Mouse (Mus musculus) left cerebral cortex, postnatal 14 days (tissue): ENCODE measurements at regions not wholly inside any gene's neighbourhood (a gene's known extent, or its start where the extent isn't known, plus 50 kb on each side); places are given as distances from the start of the nearest gene placed in this dataset.

Source experiments
- DNase-seq, 2 experiments: peaks; one replicate each; pipeline ENCODE4 v3.0.0; 2021 to 2022; ENCODE audit warnings: low spot score in 2 of 2, mixed read lengths in 1 of 2
- intact Hi-C: fragments of 180-260 bp; cut with DNase I; formaldehyde crosslinking; loops from one replicate; pipeline ENCODE4 v1.15.1; 2025

DNA sequence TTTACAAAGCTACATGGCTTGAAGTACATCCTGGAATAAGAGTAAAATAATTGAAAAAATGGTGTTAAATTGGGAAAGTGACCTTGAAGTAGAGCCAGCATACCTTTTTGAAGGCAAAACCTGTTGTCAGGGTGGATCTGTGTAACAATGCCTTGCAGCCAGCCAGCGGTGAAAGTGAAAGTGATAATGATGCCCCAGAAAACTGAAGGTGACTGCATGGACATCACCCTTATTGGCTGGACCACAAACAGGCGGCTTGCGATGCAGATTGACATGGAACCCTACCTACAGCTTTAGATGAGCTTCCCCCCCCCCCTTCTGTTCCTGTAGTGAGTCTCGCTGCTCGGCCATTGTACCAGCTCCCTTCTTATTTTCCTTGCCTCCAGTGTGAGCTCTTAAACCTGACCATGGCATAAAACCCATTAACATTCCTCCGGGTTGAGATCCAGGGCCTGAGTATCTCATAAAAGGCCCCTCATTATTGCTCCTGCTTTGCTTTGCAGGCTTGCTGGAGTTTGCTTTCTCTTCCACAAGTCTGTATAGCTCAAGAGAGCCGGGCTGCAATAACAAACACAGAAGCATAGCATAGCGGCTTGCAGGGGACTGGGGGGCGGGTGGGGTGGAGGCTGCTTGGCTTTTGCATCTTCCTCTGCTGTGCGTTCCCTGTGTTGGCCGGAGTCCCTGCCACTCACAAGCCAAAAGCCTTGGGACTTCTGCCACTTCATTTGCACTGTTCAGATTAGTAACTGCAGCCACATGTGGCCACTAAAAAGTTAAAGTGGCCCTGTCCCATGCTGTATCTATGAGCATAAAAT lies 292.1 kb downstream of the Plpp3 start:
- intact Hi-C loops = no loop called here
- DNase-seq = no peak

DNA sequence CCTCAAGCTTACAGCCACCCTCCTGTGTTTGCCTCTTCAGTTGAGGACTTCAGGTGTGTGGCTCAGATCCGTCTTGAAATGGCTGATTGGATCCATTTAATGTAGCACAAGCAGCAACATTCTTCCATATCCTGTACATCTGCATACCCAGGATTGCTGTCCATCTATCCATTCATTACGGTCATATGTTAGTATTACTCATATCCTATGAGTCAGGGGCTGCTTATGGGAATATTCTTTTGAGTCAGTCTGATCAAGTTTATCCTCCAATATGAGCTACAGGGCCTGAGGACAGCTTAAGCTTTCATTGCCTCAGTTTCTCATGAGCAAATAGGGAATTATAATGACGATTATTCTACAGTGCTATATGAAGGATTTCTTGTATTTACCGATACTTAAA lies 293.7 kb downstream of the Plpp3 start:
- DNase-seq = no peak
- intact Hi-C loops = no loop called here

DNA sequence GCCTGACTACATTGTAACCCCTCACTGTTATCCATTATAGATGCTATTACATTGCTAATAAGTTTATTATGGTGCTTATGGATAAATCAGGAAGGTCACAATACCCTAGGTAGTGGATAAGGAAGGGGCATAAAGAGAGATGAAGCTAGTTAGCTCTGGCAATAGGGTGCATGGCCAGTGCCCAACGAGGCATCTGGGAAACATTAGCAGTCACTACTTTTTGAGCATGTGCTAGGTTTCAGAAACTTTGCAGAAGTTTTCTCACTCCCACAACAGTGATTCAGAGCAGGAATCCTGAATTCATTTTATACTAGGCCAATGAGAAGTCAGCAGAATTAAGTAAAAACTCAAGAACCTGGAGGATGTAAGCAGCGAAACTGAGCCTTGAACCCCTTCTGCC lies 294.7 kb downstream of the Plpp3 start:
- no peak for DNase-seq
- intact Hi-C loops = no loop called here

DNA sequence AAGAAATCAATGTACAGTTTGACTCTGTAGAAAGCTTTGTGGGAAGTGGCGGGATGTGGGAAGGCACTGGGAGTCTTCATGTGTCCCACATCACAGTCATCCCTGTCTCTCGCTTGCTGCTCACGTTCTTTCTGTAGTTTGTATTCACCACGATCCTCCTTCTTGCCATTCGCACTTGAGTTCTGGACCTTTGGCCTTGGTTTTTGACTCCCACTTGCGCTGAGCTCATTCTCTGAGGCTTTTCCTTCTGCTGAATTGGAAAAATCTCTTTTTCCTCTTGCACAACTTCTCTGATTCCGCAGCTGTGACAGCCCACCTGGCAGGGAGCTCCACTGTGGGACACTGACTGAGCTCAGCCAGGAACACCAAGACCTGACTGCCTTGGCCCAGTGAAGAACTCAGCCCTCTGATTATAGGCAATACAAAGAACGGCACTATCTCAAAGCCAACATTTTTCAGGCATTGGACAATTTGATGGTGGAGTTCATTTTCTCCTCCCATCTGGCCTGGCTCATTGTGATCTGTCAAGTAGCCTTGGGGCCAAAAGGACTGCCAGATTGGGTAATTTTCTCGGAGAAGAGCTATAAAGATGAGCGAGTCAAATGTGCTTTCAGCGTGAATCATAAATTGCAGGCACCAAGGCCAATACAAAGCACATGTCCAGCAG lies 299.9 kb downstream of the Plpp3 start:
- intact Hi-C loops = no loop called here
- no peak for DNase-seq

DNA sequence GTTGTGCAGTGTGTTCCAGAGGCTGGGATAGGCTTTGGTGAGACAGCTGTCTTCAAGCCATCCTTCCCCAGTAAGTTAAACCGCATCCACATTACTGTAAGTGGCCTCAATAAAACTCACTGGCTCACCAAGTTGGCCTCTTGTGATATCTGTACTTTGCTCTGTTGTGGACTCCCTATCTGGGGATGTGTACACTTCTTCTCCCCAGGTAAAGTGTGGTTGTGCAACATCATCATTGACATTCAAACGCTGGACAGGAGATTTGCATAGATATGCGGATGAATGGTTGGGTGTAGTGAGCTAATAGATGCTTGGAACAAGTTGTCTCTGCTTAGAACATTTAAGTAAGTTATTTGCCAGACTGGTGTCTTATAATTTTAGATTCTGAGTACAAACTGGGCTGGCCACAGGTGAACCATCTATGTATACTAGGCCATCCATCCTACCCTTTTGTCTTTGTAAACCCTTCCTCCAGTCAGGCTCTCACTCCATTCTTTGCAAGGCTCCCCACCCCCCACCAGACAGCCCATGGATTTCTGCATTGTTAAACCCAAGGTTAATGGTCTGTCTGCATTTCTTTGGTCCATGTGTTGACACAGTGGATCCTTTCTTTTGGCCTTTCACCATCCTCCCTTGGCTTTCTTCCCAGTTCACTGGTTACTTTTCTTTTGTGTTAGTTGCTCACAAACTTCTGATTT lies 303.0 kb downstream of the Plpp3 start:
- intact Hi-C loops = no loop called here
- DNase-seq = no peak

DNA sequence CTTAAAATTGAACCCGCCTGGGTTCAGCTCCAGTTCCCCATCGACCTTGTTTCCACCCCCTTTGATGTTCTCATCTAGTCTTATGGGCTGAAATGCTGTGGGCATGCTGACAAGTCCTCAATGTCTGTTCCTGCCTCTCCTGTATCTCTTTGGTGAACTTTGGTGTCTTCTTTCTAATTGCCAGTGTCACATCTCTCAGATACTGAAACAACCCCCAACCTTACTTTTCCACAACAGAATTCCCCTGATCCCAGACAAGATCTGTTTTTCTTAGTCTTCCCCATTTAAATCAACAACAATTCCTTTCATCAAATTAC lies 303.5 kb downstream of the Plpp3 start:
- DNase-seq = no peak
- intact Hi-C loops = no loop called here

DNA sequence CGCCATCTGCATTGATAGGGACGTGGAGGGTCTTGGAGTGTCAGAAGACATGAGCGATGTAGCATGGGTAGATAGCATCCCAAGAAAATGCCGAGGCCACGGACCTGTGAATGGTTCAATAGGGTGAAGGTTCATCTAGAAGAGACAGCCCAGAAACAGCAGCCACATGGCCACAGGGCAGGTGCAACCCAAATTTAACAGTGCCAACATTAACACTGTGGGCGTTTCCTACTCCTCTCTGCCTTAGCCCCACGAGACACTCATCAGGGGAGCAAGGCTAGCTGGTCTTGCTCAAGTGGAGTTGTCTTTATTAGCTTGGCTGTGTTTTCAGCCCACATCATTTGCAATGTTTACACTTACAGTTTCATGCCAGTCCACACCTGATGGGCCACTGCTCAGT lies 310.7 kb downstream of the Plpp3 start:
- DNase-seq = no peak
- intact Hi-C loops = no loop called here

DNA sequence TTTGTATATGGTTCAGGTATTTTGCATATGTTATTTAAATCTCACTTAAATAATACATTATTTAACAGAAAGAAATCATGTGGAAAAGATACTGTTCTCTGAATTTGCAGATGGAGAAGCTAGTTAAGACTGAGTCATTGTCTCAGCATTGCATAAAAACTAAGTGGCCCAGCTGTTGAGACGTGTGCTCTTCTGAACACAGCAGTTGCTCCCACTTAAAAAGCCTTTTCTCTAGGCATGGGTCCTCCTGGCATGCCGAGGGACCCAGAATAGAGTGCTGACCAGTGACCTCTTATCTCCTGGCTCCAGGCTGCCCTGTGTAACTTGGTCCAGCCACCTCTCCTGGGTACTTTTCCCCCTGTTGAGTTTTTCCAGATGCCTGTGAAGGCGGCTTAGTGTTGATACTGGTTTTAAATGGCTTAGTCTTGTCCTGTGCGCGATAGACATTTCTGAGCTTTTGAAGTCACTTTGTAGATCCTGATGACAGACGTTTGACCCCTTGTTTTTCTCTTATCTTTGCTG lies 312.2 kb downstream of the Plpp3 start:
- intact Hi-C loops = no loop called here
- DNase-seq = no peak

DNA sequence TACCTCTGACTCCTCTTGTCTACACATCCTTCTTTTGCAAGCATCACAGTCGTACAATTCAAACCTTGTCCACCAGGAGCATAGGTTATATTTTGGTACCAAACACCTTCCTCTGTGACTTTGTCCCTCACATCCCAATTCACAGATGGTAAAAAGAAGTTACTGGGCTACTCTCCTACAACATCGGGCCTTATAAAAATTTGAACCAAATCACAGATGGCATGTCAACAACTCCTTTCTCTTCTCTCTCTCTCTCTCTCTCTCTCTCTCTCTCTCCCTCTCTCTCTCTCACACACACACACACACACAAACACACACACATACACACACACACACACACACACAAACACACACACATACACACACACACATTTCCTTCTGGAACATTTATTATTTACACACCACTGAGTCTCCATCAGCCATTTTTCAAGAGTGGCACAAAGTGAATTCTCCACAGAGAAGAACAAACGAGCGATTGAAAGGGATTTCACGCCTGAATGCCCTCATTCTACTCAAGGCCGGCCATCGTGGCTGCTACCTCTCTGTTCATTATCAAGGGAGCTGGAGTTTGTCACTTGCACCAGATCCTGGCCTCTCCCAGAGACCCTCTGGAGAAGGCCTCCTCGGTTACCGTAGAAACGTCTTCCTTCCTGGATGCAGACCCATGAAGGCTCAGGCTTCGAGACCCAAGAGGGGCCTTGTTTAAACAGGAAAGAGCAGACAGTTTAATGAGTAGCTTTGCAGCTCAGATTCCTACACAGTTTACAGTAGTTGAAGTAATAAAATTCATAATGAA lies 314.7 kb upstream of the Gm12728 start:
- intact Hi-C loops = no loop called here
- peak; percentile 52 to 58 for DNase-seq

DNA sequence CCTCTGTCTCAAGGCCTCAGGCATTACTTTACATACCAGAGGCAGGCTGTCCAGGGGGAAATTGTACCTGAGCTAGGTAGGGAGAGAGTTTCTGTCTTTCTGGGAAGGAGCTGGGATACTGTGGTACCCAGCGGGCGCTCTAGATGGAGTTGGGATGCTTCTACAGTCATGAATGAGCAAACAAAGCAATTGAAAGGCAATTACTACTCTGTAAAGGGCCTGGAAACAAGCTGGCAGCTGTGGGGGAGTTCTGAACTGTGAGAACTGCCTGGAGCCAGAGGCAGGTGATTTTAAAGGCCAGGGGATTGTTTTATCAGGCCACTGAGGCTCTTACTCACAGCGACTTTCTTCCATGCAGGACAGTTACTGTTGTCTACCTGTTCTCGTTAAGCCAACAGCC lies 313.3 kb upstream of the Gm12728 start:
- intact Hi-C loops = no loop called here
- DNase-seq = no peak

DNA sequence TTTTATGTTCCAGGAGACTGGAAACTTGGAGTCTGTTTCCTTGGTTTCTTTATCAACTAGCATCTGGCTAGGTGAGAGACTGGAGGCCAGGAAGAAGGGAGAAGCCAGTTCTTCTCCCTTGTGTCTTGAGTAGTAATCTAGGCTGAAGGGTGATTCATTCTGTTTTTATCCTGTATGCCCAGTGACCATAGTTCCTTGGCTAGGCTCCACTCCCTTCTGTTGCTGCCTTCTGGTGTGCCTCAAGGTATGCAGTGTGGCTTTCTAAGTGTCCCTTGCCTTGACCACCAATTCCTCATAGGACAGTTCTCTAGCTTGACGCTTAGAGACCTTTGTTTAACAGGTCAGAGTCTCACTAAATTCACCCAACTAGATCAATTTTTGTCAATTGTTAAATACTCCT lies 303.3 kb upstream of the Gm12728 start:
- intact Hi-C loops = no loop called here
- DNase-seq = no peak

DNA sequence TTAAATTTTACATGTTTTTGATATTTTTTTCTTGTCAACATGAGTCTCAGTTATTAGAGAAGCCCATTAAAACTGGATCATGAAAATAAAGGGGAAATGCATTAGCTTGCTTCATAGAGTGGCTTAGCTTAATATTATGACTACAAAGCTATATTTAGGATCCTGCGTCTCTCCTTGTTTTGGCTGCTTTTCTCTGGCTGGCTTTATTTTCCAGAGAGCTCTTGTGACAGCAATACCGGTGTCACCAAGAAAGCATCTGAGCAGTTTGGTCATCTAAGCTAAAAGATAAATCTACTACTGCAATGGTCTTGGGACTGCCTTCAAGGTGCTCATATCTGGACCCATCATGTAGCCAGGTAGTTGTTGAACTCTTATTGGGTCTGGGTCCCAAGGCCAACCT lies 293.5 kb upstream of the Gm12728 start:
- intact Hi-C loops = no loop called here
- no peak for DNase-seq

DNA sequence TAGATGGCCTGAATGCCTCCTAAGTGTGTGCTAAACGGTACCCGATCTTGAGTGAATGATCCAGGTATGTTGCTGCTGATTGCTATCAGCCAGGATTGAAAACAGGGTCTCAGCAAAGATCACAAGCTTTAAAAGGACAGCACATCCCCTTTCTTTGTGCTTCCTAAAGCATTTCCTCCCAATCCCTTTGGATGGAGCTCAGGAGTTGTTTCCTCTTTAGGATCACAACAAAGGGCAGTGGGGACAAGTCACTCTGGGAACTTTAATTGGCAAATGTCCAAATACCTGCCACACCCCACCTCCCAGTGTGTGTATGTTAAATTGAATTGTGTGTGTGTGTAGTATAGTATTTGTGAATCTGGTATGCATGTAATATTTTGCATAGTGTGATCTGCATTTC lies 283.5 kb upstream of the Gm12728 start:
- intact Hi-C loops = no loop called here
- DNase-seq = no peak

DNA sequence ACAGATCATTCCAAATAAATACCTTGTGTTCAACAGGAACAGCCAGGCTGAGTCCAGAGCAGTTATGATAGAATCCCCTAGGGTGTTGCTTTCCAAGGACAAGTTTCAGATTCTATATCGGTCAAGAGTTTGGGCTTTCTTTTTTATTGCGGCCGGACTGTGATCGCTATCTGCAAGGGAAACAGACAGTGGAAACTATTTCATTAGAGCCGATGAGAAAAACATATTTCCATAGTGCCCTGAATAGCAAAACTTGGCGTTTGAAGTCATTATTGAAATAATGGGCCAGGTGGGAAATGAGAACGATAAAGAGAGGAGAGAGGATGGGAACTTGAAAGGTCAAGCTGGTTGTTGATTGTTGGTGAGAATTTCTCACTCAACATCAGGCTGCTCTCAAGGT lies 282.4 kb upstream of the Gm12728 start:
- no peak for DNase-seq
- intact Hi-C loops = no loop called here

DNA sequence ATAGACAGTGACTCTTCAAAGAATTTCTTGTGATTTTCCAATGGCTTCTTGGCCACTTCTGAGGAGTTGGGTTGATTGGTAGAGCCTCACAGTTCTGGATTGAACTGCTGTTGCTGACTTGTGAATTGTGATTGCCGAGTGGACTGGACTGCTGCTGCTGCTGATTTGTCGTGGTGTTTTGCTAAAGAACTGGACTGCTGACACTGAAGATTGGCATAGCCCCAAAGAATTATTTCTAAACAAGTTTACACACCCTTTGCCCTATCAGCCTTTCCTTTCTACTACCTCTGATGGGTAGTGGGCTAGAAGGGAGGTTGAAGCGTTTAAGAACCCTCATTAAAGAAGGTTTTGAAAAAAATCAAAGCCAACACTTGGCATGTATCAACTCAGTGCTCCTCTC lies 280.6 kb upstream of the Gm12728 start:
- no peak for DNase-seq
- intact Hi-C loops = no loop called here

DNA sequence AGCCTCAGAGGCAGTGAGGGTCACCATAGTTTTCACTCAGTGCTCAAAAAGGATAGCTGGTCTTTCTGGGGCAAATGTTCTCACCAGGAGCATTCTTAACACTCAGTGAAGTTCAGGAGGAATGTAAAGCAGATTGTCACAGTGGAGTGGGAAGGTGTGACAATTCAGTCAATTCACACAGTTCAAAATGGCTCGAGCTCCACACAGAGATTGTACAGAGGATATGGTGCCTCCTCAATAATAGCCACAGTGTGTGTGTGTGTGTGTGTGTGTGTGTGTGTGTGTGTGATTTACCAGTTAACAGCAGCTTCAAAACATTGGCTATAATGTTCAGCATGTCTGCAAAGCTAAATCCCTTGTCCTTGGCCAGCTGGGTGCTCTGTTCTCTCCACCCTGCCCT lies 279.3 kb upstream of the Gm12728 start:
- peak in 1 of 2 experiments; percentile 57 for DNase-seq
- intact Hi-C loops = no loop called here

DNA sequence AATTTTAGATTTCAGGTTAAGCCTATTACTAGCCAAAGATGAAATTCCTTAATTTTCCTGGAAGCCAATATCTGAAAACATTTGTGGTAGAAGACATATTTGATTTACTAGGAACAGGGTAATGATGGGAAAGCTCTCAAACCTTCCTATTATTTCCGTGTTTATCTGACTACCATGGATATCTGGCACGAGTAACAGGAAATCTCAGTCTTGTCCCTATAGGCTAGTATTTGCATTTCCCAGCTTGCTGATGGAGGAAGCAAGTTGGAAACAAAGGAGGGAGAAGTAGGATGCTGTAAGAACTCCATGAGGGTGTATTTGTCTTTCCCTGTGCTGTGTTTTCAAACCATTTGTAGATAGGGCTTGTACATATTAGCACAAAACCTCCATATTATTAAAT lies 264.5 kb upstream of the Gm12728 start:
- DNase-seq = no peak

DNA sequence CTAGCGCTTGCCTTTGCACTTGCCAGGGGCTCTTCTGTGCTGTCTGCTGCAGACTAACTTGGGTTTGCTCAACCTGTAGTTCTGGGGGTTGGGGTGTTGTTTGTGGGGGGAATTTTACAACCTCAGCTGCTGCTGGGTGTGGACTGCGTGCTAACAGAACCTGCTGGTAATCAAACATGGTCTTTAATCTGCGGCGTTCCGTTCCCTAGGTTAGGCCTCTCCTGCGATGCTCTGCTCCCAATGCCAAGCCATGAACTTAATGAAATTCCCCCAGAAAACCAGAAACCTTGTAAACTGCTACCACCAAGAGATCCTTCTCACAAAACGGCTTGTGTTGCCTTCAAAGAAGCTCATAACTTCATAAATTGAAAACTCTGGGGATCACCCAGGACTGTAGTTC lies 262.9 kb upstream of the Gm12728 start:
- intact Hi-C loops = no loop called here
- DNase-seq = no peak

More for the DNA sequence above, 264.5 kb upstream of the Gm12728 start:
- intact Hi-C loops = no loop called here

DNA sequence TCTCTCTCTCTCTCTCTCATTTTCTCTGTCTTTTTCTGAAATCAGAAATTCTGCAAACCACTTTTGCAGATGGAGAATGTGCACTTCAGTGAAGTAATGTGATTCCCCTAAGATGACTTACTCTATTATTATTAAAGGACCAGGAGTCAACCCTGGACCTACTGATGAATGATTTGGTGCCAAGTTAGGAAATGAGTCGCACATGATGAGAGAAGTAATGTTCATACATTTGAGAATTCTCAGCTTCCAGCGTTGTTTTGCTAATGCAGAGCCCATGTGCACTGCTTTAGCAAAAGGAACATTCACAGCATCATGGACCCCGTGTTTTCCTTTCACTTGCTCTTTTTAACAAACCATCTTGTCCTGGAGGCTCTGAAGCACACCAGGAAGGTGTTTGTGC lies 262.4 kb upstream of the Gm12728 start:
- DNase-seq = no peak
- intact Hi-C loops = no loop called here
